Mouse (Mus musculus): ENCODE data around the gene Chmp2a. TPM values are rescaled to one million over a fixed set of nuclear protein-coding genes. Genes with fewer than 3 reads are reported as not detected.
"Not testable (repeated sequence)": the region's sequence is repeated elsewhere in the genome, so short reads cannot be mapped to it uniquely, and the experiment has no call there.

Chmp2a gene
- 100 to 1,000 TPM; 165 to 169 TPM for total RNA-seq (2021)
- long read RNA-seq, experiment 1, transcript Chmp2a-203 (6 exons, 930 nt) = minor isoform, 21 of 278 reads
- long read RNA-seq, experiment 1, transcript Chmp2a-201 (6 exons, 949 nt) = major isoform, 176 of 278 reads
- long read RNA-seq, experiment 1, partial matches to known transcripts = 63 of 278 reads
- long read RNA-seq, experiment 1, other reads (novel, unspliced or antisense) = 18 of 278 reads
- long read RNA-seq, experiment 2, transcript Chmp2a-203 (6 exons, 930 nt) = minor isoform, 9 of 229 reads
- long read RNA-seq, experiment 2, transcript Chmp2a-201 (6 exons, 949 nt) = major isoform, 134 of 229 reads
- long read RNA-seq, experiment 2, partial matches to known transcripts = 60 of 229 reads
- long read RNA-seq, experiment 2, other reads (novel, unspliced or antisense) = 21 of 229 reads

GRCm38 (mm10) chr7:13034148-13034977 is at the start of gene Chmp2a:
Chmp2a (minus strand) TSS chr7:13034807.
- DNase-seq = peak; percentile 98

- DNase-seq = no peak
Observed at GRCm38 (mm10) chr7:13072293-13072692, 37.7 kb upstream of the Chmp2a start.

GRCm38 (mm10) chr7:13063399-13063798 is 28.8 kb upstream of the Chmp2a start:
- not testable (repeated sequence) for DNase-seq

- DNase-seq = no peak
Observed at GRCm38 (mm10) chr7:13059536-13059935, 24.9 kb upstream of the Chmp2a start.

GRCm38 (mm10) chr7:13056913-13057700 is 22.5 kb upstream of the Chmp2a start:
- DNase-seq = no peak

- DNase-seq = peak; percentile 93
Observed at GRCm38 (mm10) chr7:13054287-13055010, 19.8 kb upstream of the Chmp2a start, which contains the start of gene Mzf1. Mzf1 (minus strand) TSS chr7:13054764.

- DNase-seq = no peak
Observed at GRCm38 (mm10) chr7:13053961-13054286, 19.3 kb upstream of the Chmp2a start.

GRCm38 (mm10) chr7:13053501-13053900 is 18.9 kb upstream of the Chmp2a start:
- no peak for DNase-seq

- no peak for DNase-seq
Observed at GRCm38 (mm10) chr7:13053001-13053400, 18.4 kb upstream of the Chmp2a start.

GRCm38 (mm10) chr7:13046084-13046483 is 11.5 kb upstream of the Chmp2a start:
- peak; percentile 80 for DNase-seq

- DNase-seq = no peak
Observed at GRCm38 (mm10) chr7:13044254-13044625, 9.6 kb upstream of the Chmp2a start.

GRCm38 (mm10) chr7:13043445-13044253 is 9.0 kb upstream of the Chmp2a start:
- peak; percentile 59 for DNase-seq

GRCm38 (mm10) chr7:13043120-13043444 is 8.5 kb upstream of the Chmp2a start:
- no peak for DNase-seq

- DNase-seq = no peak
Observed at GRCm38 (mm10) chr7:13042511-13042910, 7.9 kb upstream of the Chmp2a start.

GRCm38 (mm10) chr7:13041256-13041655 is 6.6 kb upstream of the Chmp2a start:
- no peak for DNase-seq

- DNase-seq = no peak
Observed at GRCm38 (mm10) chr7:13039181-13039580, 4.6 kb upstream of the Chmp2a start.

- peak; percentile 54 for DNase-seq
Observed at GRCm38 (mm10) chr7:13038621-13039169, 4.1 kb upstream of the Chmp2a start.

GRCm38 (mm10) chr7:13037901-13038555 is 3.4 kb upstream of the Chmp2a start, which contains the start of gene Ube2m:
Ube2m (minus strand) TSS chr7:13038275.
- peak; percentile 99 for DNase-seq

- no peak for DNase-seq
Observed at GRCm38 (mm10) chr7:13037366-13037765, 2.8 kb upstream of the Chmp2a start.

- no peak for DNase-seq
Observed at GRCm38 (mm10) chr7:13036806-13037205, 2.2 kb upstream of the Chmp2a start.

Measured in adrenal gland, postnatal 10 days (tissue).